Mouse (Mus musculus): ENCODE data around the gene 4931428L18Rik. TPM values are rescaled to one million over a fixed set of nuclear protein-coding genes. Genes with fewer than 3 reads are reported as not detected.
A peak's percentile ranks its signal among the peaks of the same experiment; 100 is the strongest.
"Not testable (repeated sequence)": the region's sequence is repeated elsewhere in the genome, so short reads cannot be mapped to it uniquely, and the experiment has no call there.

The 4931428L18Rik gene
- total RNA-seq, 2 experiments from 2014 or later, result 0.51 TPM; not detected in 1

DNA sequence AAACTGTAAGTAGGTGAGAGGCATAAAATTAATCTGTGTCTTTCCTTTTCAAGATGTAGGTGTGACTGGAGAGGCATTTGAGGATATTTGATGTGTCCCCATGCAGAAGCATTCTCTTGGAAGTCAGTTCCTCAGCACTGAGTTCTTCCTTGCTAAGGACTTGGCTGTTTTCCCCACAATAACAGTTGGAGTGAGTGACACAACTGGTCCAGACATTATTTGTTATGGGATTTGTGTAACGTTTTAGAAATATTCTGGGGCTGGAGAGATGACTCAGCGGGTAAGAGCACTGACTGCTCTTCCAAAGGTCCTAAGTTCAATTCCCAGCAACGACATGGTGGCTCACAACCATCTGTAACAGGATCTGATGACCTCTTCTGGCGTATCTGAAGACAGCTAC lies 162.7 kb downstream of the 4931428L18Rik start:
- DNase-seq (ENCODE audit: low spot score in 2 of 2), result no peak

- DNase-seq (ENCODE audit: low spot score in 2 of 2), result no peak
Observed at GRCm38 (mm10) chr1:31058861-31059351, 163.6 kb downstream of the 4931428L18Rik start.

GRCm38 (mm10) chr1:31058196-31058595 lies 164.3 kb downstream of the 4931428L18Rik start:
- DNase-seq (ENCODE audit: low spot score in 2 of 2), result no peak

DNA sequence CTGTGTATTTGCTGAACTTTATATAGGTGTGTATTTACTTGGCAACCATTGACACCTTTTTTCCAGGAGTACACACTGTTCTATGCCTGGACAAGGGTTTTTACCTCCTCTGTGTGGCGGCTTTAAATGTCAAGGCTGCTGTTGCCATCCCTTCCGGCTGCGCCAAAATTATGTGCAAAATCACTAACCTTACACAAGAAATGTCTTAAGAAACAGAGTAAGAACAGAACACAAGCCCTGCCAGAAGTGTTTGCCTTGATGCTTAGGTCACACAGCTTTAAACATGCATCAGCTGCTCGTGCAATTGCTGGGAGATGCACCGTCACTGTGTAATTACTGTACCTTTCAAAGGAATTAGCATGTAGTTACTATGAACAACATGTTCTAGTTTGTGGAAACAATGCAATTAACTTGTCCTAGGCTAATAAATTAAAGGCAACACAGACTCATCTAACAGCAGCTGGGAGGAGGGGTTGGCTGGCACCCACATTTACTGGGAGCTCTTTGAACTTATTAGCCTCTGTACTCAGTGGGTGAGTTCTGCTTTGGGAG lies 171.0 kb downstream of the 4931428L18Rik start:
- DNase-seq (ENCODE audit: low spot score in 2 of 2), result peak in 1 of 2 experiments; percentile 26

DNA sequence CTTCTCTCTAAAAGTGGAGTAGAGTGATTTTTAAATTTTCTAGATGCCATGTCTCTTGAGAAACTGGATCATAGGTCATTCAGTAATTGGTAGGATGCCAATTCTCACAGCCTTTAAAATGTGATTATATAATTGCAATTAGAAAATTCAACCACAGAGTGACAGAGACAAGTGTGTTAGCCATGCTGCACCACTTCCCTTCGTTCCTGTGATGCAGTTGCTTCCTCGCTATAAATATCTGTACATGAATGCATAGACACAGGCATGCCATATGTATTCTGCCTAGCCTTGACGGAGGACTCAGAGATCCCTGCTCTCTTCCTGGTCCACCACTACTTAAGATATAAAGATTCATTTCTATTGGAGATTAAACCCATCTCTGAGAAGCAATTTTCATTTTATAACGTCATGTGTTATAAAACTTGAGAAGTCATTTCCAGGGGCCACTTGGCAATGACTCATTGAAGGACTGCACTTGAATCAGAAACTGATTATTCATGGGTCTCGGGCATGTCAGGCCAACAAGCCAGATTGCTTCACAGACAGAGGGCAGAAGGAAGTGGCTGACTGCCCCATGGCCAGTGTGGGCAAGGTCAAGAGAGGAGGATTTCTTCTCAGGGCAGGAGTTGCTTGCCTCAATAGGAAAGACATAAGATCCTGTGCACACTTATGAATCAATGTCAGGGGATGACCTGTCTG lies 172.4 kb downstream of the 4931428L18Rik start:
- DNase-seq (ENCODE audit: low spot score in 2 of 2), result peak; percentile 38 to 47

DNA sequence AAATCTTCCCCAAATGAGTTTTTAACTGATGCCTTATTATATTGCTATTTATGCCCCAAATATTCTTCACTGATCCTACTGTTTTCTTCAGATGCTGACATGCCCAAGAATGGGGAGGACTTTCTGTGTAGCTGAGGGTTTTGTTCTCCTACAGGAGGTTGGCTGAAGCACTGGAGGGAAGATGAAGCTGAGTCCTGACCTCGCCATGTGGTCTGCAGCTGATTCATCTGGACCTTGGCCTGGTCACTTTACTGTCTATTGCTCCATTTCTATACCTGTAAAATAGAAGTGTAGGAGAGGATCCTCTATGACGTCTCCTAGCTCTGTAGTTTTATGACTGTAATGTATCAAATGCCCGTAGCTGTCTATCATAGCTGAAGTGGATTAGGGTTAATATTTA lies 179.3 kb downstream of the 4931428L18Rik start:
- DNase-seq (ENCODE audit: low spot score in 2 of 2), result no peak

GRCm38 (mm10) chr1:31042793-31043192 lies 179.7 kb downstream of the 4931428L18Rik start:
- no peak for DNase-seq (ENCODE audit: low spot score in 2 of 2)

- DNase-seq (ENCODE audit: low spot score in 2 of 2), result no peak
Observed at GRCm38 (mm10) chr1:31033851-31034534, 188.5 kb downstream of the 4931428L18Rik start.

DNA sequence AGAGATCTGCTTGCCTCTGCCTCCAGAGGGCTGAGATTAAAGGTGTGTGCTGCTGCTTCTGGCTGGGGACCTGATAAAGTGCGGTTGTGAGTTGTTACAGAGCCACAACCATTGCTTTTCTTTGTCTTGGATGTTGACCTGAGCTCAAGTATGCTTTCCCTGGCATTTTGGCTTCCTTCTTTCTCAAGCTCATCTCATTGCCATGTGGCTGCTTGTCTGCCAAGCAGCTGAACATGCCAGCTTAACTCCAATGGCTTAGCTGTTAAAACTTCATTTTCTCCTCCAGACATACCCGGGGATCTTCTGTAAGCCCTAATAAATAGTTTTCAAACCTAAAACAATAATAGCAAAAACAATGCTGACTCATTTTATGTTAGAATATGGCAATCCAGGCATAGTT lies 190.1 kb downstream of the 4931428L18Rik start:
- no peak for DNase-seq (ENCODE audit: low spot score in 2 of 2)

- no peak for DNase-seq (ENCODE audit: low spot score in 2 of 2)
Observed at GRCm38 (mm10) chr1:31023173-31023572, 199.3 kb downstream of the 4931428L18Rik start.

- peak; percentile 66 to 77 for DNase-seq (ENCODE audit: low spot score in 2 of 2)
Observed at GRCm38 (mm10) chr1:31019283-31019682, 203.2 kb downstream of the 4931428L18Rik start.

GRCm38 (mm10) chr1:31017377-31017776 lies 205.1 kb downstream of the 4931428L18Rik start:
- no peak for DNase-seq (ENCODE audit: low spot score in 2 of 2)

- DNase-seq (ENCODE audit: low spot score in 2 of 2), result no peak
Observed at GRCm38 (mm10) chr1:31016068-31016467, 206.4 kb downstream of the 4931428L18Rik start.

GRCm38 (mm10) chr1:31015261-31015660 lies 207.2 kb downstream of the 4931428L18Rik start:
- DNase-seq (ENCODE audit: low spot score in 2 of 2), result no peak

GRCm38 (mm10) chr1:30977868-30978267 lies 244.6 kb downstream of the 4931428L18Rik start, which contains the start of gene AC153137.1:
Gene AC153137.1 (minus strand): TSS chr1:30977968.
- DNase-seq (ENCODE audit: low spot score in 2 of 2), result not testable (repeated sequence)

DNA sequence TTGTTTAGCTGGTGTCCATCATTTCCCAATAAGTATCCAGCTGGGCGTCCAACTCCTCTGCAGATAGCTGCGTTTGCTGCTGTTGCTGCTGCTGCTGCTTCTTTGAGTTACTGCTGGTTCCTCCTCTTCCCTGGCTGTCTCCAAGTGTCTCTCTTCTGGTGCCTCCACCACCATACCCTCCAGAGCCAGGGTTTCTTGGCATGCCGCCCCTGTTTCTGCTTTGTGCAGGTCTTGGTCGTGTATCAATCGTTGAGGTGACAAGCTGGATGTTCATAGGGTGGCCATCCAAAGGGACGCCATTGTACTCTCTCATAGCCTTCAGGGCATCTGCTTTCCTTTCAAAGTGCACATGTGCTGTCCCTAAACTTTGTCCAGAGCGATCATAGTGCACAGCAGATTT lies 245.2 kb downstream of the 4931428L18Rik start:
- not testable (repeated sequence) for DNase-seq (ENCODE audit: low spot score in 2 of 2)

- no peak for DNase-seq (ENCODE audit: low spot score in 2 of 2)
Observed at GRCm38 (mm10) chr1:30951795-30952194, 270.7 kb downstream of the 4931428L18Rik start.

DNA sequence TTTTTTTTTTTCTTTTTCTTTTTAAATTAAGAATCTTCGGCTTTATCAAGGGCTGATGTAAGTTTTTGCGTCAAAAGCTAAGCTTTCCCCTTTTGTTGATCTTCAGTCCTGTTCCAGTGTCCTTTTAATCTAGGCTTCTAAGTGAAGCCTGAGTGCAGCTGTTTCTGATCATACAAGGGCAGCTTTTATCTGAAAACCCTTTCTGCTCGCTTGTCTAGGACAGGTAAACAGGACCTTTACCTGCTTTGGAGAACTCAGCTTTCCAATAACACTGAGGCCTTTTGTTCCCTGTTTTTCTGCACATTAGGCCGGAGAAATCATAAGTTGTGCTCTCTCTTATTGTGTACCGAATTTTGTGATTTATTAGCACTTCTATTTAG lies 272.0 kb downstream of the 4931428L18Rik start:
- DNase-seq (ENCODE audit: low spot score in 2 of 2), result no peak

DNA sequence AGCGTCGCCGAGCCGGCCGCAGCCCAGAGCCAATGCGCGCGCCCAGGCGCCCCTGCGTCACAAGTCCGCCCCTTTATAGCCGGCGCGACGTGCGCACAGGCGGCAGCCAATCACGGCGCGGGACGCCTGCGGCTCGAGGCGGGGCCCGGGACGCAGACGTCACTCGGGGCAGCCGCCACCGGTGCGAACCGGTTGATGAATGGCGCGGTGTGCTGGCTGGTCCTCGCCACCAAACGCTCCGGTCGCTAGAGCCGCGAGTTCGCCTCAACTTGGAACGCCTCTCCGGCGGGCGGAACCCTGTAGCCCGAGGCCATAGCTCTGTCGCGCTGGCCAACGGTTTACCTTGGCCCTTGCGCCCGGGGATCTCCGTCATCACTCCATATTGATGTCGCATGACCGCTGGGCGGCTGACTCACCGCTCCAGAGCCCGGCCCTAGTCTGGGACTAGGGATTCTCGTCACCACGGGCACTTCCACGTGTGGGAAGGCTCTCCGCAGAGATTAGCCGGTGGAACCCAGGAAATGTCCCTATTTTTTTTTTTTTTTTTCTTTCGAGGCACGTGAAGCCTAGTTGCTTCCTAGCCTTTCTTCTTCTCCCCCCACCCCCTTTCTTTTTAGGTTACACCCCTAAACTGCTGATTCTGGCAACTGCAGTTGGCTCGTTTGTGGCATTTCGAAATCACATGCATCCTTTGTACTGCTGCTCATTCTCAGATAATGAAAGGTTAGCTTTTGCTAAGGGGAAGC lies 272.6 kb downstream of the 4931428L18Rik start:
- DNase-seq (ENCODE audit: low spot score in 2 of 2), result peak; percentile 95 to 96

DNA sequence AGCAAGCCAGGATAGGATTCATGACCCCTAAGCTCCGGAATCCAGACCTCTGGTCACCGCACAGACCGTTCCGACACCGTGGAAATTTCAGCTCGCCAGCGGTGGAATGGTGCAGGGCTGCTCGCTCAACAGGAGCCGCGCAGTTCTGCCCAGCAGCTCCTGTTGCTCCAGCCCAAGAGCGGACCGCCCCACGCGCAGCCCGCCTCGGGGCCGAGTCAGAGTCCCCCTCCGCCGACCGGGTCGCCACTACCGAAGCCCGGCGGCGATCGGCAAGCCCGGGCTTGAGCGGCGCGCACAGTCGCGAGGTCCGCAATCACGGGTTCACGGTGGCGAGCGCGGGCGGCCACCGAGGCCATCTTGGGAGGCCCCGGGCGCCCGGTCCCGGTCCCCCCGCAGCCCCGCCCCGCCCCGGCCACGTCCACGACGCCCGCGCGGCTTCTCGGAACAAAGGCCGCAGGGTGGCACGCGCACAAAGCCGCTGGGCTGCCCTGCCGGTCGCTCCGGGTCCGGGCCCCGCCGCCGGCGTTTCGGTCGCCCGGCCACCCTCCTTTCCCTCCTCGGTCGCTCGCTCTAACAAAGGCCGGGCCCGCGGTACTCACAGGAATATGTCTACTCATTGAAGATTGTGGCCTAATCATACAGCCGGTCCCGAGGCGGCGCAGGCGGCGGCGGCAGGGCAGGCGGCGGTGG lies 273.4 kb downstream of the 4931428L18Rik start:
- DNase-seq (ENCODE audit: low spot score in 2 of 2), result peak; percentile 62 to 67

Measured in adrenal gland, adult 18-20 months (tissue).